Mouse (Mus musculus) limb, embryonic 14.5 days (tissue): ENCODE results near the gene Samhd1. TPM values are rescaled to one million over a fixed set of nuclear protein-coding genes. Genes with fewer than 3 reads are reported as not detected.

Experiments
- ATAC-seq: fragments of 200-750 bp; cut with Nextera tagmentation; 2 replicates; pipeline ENCODE4 v1.8.0; 2017; ENCODE audit warnings: low read depth, moderate number of reproducible peaks, moderate TSS enrichment; ENCODE audit not compliant: low FRiP score
- DNase-seq: peaks from one replicate; pipeline ENCODE4 v3.0.0-alpha.2; 2015; ENCODE audit warnings: low spot score
- H3K27ac ChIP-seq: fragments of 300-500 bp; sonication (generic); replicated peaks from 2 replicates; pipeline ENCODE4 v1.5.1; 2014; ENCODE audit warnings: low read depth, mild to moderate bottlenecking, low read length, moderate library complexity, mixed read lengths
- H3K27me3 ChIP-seq: fragments of 300-500 bp; sonication (generic); 2 replicates; pipeline ENCODE4 v1.6.1; 2014; ENCODE audit warnings: low read length, mixed read lengths; ENCODE audit not compliant: control insufficient read depth, insufficient read depth
- H3K36me3 ChIP-seq: fragments of 300-500 bp; sonication (generic); 2 replicates; pipeline ENCODE4 v1.6.1; 2014; ENCODE audit warnings: mild to moderate bottlenecking, low read length, moderate library complexity, mixed read lengths; ENCODE audit not compliant: control insufficient read depth, insufficient read depth
- H3K4me1 ChIP-seq: fragments of 300-500 bp; sonication (generic); 2 replicates; pipeline ENCODE4 v1.6.1; 2014; ENCODE audit warnings: antibody characterized with exemption, low read length, mixed read lengths; ENCODE audit not compliant: control insufficient read depth, insufficient read depth
- H3K4me2 ChIP-seq: fragments of 300-500 bp; sonication (generic); replicated peaks from 2 replicates; pipeline ENCODE4 v1.6.1; 2014; ENCODE audit warnings: low read depth, mild to moderate bottlenecking, low read length, moderate library complexity; ENCODE audit not compliant: severe bottlenecking
- H3K4me3 ChIP-seq: fragments of 300-500 bp; sonication (generic); replicated peaks from 2 replicates; pipeline ENCODE4 v1.5.1; 2014; ENCODE audit warnings: low read length
- H3K9ac ChIP-seq: fragments of 300-500 bp; sonication (generic); 2 replicates; pipeline ENCODE4 v1.6.1; 2014; ENCODE audit warnings: mild to moderate bottlenecking, low read depth, low read length, moderate library complexity; ENCODE audit not compliant: severe bottlenecking
- H3K9me3 ChIP-seq: fragments of 300-500 bp; sonication (generic); 2 replicates; pipeline ENCODE4 v1.6.1; 2016; ENCODE audit warnings: low read length; ENCODE audit not compliant: control insufficient read depth
- POLR2A ChIP-seq: fragments of 200-500 bp; IDR thresholded peaks from 2 replicates; pipeline ENCODE4 v1.8.0; 2012; ENCODE audit warnings: inconsistent platforms, mild to moderate bottlenecking, moderate library complexity, borderline replicate concordance; ENCODE audit not compliant: insufficient read depth, insufficient read length; ENCODE audit errors: extremely low read depth
- WGBS: fragments of 180-500 bp; shearing (Covaris S2); extraction: QIAGEN DNeasy Blood & Tissue Kit; methylation state at CpG from one replicate; pipeline ENCODE4 v1.1.7; 2014; 5-methylcytosine and 5-hydroxymethylcytosine counted together
- polyA plus RNA-seq, 2 experiments: library from polyadenylated mRNA; depleted of rRNA in 1 of 2; stranded (reverse) in 1 of 2; unstranded in 1 of 2; fragments of >200 nt; fragmentation: Nextera tagmentation in 1 of 2; extraction: Ambion mirVana in 1 of 2; gene quantifications; 2 replicates each; pipeline versions ENCODE4 v1.2.1 to v1.2.3; 2012 to 2014

The Samhd1 gene
- polyA plus RNA-seq, 2 experiments, result 24.3 to 33.6 TPM

GRCm38 (mm10) chr2:157078059-157078792 lies 56.8 kb downstream of the Samhd1 start:
- no peaks in the 10 kb centered on the region for H3K27me3 ChIP-seq
- 1% methylated on average over 19 of the region's 79 CpGs for WGBS
- H3K36me3 ChIP-seq, result peaks cover 14% of the 10 kb centered on the region; the same call in 1 of the 2 replicates
- DNase-seq, result no peak
- TF ChIP-seq POLR2A, result no peak
- H3K9me3 ChIP-seq, result no peaks in the 10 kb centered on the region
- H3K27ac ChIP-seq, result peak overlapping the region; percentile 98
- H3K4me1 ChIP-seq, result peaks cover 45% of the 10 kb centered on the region
- ATAC-seq, result peak; percentile 1; the same call in 1 of the 2 replicates
- peak overlapping the region; percentile 91 for H3K4me3 ChIP-seq
- H3K9ac ChIP-seq, result peak overlapping the region; percentile 96
- H3K4me2 ChIP-seq, result peak overlapping the region; percentile 92

GRCm38 (mm10) chr2:157077641-157078058 lies 57.4 kb downstream of the Samhd1 start:
- Histone ChIP-seq H3K36me3 (peaks cover 17% of the 10 kb centered on the region; the same call in 1 of the 2 replicates), H3K9ac (peak overlapping the region; percentile 96), H3K27me3 (no peaks in the 10 kb centered on the region), H3K4me2 (peak overlapping the region; percentile 92), H3K4me1 (peaks cover 49% of the 10 kb centered on the region), H3K4me3 (peak overlapping the region; percentile 91), H3K9me3 (no peaks in the 10 kb centered on the region), H3K27ac (peak overlapping the region; percentile 98)
- no peak for TF ChIP-seq POLR2A
- 0% methylated on average over 15 of the region's 15 CpGs for WGBS
- ATAC-seq, result no peak
- DNase-seq, result peak; percentile 74

- WGBS, result 32% methylated on average over 5 of the region's 5 CpGs
- H3K9me3 ChIP-seq, result no peaks in the 10 kb centered on the region
- TF ChIP-seq POLR2A, result no peak
- H3K9ac ChIP-seq, result peak overlapping the region; percentile 96
- H3K4me1 ChIP-seq, result peaks cover 54% of the 10 kb centered on the region
- ATAC-seq (no peak), DNase-seq (no peak)
- H3K27ac ChIP-seq, result no peak overlapping the region
- H3K4me2 ChIP-seq, result peak overlapping the region; percentile 92
- peaks cover 17% of the 10 kb centered on the region; the same call in 1 of the 2 replicates for H3K36me3 ChIP-seq
- H3K27me3 ChIP-seq, result no peaks in the 10 kb centered on the region
- H3K4me3 ChIP-seq, result peak overlapping the region; percentile 91
Measured at GRCm38 (mm10) chr2:157077160-157077559, 57.9 kb downstream of the Samhd1 start.

- DNase-seq, result no peak
- Histone ChIP-seq H3K4me2 (peak overlapping the region; percentile 92), H3K27me3 (no peaks in the 10 kb centered on the region), H3K4me3 (peak overlapping the region; percentile 91), H3K4me1 (peaks cover 59% of the 10 kb centered on the region), H3K9ac (0 out of 2 replicates have a peak overlapping the region, but pooled peaks have one; percentile 3), H3K36me3 (peaks cover 17% of the 10 kb centered on the region; the same call in 1 of the 2 replicates), H3K9me3 (no peaks in the 10 kb centered on the region), H3K27ac (no peak overlapping the region)
- no peak for ATAC-seq
- 82% methylated on average over 7 of the region's 7 CpGs for WGBS
- no peak for TF ChIP-seq POLR2A
Measured at GRCm38 (mm10) chr2:157076585-157076984, 58.5 kb downstream of the Samhd1 start.

GRCm38 (mm10) chr2:157075685-157076084 lies 59.4 kb downstream of the Samhd1 start:
- H3K9me3 ChIP-seq, result no peaks in the 10 kb centered on the region
- no peaks in the 10 kb centered on the region for H3K27me3 ChIP-seq
- peaks cover 67% of the 10 kb centered on the region for H3K4me1 ChIP-seq
- H3K4me3 ChIP-seq, result peak overlapping the region; percentile 91
- no peak for TF ChIP-seq POLR2A
- H3K4me2 ChIP-seq, result peak overlapping the region; percentile 92
- DNase-seq (no peak), ATAC-seq (no peak)
- no peak overlapping the region for H3K9ac ChIP-seq
- WGBS, result 36% methylated on average over 3 of the region's 3 CpGs
- peaks cover 17% of the 10 kb centered on the region; the same call in 1 of the 2 replicates for H3K36me3 ChIP-seq
- H3K27ac ChIP-seq, result peak overlapping the region; percentile 33; the same call in 1 of the 2 replicates
